Mouse (Mus musculus) liver, postnatal 0 days (tissue): ENCODE data around the gene Tmem123.

Experiments used
- CTCF ChIP-seq: sonication (generic); IDR thresholded peaks from 2 replicates; pipeline ENCODE4 v1.5.1; 2016; ENCODE audit warnings: antibody characterized with exemption, low read depth
- EP300 ChIP-seq: IDR thresholded peaks from 2 replicates; pipeline ENCODE4 v1.6.1; 2016; ENCODE audit warnings: antibody characterized with exemption, low read depth, mild to moderate bottlenecking

DNA sequence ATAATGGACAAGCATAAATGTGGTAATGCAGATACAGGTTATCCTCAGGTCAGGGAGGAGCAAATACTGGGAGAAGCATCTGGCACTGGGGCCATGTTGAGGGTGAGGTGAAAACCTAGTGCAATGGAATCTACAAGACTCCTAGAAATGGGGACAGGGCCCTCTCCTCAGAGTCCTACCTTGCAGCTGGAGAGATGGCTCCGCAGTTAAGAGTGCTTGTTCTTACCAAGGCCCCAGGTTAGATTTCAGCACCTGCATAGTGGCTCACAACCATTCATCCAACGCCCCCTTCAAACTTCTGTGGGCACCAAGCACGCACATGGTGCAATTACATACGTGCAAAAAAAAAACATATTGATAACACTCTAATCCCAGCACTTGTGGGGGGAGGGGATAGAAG lies 15.9 kb downstream of the Tmem123 start:
- TF ChIP-seq EP300 (no peak), CTCF (no peak)
